Mouse (Mus musculus): ENCODE measurements around the gene Gm10392.
"Not testable (repeated sequence)": the region's sequence is repeated elsewhere in the genome, so short reads cannot be mapped to it uniquely, and the experiment has no call there.

The Gm10392 gene

DNA sequence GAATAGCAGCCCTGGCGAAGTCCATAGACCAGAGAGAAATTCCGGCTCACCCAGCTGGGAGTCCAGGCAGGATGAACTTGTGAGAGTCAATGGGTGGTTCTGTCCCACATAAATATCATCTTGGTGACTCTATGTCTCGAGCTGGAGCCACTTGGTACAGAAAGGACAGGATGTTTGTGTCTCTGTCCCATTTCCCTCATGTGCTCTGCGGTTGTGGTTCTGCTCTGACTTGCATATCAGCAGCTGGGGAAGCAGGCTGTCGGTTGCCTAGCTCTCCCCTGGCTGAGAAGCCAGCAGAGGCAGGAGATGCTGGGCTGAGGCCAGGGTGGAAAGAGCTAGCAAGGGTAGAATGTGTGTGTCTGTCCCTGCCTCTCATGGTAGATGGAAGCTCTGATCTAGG, at the start of gene Gm10392:
Gene Gm10392 (minus strand): TSS at position 156 of the 400 bp plus-strand sequence.
- in situ Hi-C loops (cut with MboI, MseI) = no loop called here

GRCm38 (mm10) chr11:77545261-77545660, 26.3 kb upstream of the Gm10392 start:
- in situ Hi-C loops (cut with MboI, MseI) = no loop called here

- in situ Hi-C loops (cut with MboI, MseI) = no loop called here
Observed at GRCm38 (mm10) chr11:77532202-77532846, 13.3 kb upstream of the Gm10392 start.

GRCm38 (mm10) chr11:77530862-77531261, 11.9 kb upstream of the Gm10392 start:
- in situ Hi-C loops (cut with MboI, MseI) = no loop called here

DNA sequence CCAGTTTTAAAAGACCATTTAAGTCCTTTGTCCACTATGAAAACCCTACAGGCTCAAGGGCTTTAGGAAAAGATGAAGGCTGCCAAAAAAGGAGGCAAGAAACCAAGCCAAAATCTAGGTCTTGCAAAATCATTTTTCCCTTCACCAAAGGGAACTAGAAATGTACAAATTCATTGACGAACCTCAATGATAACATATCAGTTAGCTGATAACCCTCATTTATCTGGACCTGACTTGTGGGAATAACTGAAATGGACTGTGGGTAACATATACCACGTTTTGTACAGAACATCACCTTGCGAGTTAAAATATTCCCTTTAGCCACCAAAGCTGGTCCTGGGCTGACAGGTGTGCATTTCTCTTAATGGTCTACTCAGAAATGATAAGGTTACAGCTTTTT, 10.6 kb upstream of the Gm10392 start:
- in situ Hi-C loops (cut with MboI, MseI) = no loop called here

- in situ Hi-C loops (cut with MboI, MseI) = not testable (repeated sequence)
Observed at GRCm38 (mm10) chr11:77528420-77528819, 9.4 kb upstream of the Gm10392 start.

DNA sequence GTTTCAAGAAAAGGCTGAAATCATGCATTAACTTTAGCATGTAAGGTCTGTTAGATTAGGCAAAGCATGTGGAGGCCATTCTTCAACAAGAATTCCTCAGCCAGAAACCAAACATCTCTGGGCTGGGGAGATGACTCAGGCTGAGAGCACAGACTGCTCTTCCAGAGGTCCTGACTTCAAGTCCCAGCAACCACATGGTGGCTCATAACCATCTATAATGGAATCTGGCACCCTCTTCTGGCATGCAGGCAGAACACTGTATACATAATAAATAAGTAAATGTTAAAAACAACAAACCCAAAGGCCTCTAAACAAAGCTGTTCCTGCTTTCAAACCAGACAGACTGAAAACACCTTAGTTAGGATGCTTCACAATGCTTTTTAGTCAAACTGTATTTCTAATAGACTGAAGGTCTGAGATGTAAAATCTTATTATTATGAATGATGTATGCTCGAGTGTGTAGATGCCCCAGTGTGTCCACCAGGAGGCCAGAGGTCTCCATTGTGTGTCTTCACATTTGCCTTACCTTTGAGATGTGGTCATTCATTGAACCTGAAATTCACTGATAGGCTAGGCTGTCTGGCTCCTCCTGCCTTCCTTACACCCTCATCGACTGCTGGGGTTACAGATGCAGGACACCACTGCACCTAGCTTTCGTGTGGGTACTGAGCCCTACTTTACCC, 6.9 kb upstream of the Gm10392 start:
- in situ Hi-C loops (cut with MboI, MseI) = no loop called here

- in situ Hi-C loops (cut with MboI, MseI) = loop anchor here (5.0 kb wide), 1 partner anchor 91 kb away; no protein-coding TSS in a partner anchor
Observed at GRCm38 (mm10) chr11:77520601-77521529, 1.9 kb upstream of the Gm10392 start.

DNA sequence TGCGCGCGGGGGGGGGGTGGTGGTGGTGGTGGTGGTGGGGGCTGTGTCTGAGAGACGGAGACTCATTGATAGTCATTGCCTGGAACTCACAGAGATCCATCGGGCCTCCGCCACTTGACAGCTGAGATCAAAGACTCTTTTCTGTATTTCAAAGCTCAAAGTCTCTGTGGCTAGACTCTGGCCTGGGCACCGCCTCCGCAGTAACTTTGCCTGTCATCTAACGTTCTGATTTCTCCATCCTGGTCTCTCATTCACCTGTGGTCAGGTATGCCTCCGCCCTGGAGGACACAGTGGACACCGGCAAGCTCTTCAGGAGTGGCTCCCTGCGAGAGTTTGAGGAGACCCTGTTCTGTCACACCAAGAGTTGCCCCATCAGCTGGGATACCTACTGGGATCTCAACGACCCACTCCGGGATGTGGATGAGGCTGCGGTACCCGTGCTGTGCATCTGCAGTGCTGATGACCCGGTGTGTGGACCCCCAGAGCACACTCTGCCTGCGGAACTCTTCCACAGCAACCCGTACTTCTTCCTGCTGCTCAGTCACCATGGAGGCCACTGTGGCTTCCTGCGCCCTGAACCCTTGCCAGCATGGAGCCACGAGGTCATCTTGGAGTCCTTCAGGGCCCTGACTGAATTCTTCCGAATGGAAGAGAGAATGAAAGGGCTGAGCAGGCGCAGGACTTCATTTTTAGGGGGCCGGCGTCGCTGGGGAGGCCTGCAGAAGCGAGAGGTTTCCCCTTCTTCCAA, 773 bp downstream of the Gm10392 start:
- in situ Hi-C loops (cut with MboI, MseI) = no loop called here

DNA sequence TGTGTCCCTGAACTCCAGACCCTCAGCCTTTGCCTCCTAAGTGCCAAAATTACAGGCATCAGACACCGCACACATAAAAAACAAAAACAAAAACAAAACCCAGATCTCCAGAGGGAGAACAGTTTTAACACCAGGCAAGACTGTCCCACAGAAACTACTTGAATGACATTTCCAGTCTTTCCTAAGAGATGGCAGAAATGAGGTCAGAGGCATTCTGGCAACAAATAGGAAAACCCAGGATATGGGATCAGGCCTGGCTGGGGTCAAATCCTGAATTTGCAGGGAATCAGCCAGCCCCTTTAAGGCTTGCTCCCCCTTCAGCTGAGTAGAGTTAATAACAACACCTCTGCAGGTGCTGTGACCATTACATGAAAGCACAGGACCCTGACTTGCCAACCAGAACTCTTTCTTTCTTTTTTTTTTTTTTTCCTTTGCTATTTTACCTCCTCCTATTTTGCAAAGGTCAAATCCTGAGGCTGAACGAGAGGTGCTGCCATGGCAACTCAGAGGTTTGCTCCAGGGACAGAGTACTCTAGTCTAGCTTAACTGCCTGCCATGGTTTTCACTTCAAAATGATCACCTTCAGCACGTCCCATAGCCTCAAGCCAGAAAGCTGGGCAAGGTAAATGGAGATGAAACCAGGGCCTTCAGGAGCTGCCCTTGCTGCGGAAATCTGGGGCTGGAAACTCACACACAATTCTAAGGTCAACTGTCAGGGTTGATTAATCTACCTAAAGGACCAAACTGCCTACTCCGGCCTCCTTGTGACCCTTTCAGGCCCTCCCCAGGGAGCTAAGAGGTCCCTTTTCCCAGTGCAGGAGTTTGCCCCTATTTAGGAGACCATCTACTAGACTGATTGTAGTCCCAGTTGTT, 2.2 kb downstream of the Gm10392 start:
- in situ Hi-C loops (cut with MboI, MseI) = no loop called here

DNA sequence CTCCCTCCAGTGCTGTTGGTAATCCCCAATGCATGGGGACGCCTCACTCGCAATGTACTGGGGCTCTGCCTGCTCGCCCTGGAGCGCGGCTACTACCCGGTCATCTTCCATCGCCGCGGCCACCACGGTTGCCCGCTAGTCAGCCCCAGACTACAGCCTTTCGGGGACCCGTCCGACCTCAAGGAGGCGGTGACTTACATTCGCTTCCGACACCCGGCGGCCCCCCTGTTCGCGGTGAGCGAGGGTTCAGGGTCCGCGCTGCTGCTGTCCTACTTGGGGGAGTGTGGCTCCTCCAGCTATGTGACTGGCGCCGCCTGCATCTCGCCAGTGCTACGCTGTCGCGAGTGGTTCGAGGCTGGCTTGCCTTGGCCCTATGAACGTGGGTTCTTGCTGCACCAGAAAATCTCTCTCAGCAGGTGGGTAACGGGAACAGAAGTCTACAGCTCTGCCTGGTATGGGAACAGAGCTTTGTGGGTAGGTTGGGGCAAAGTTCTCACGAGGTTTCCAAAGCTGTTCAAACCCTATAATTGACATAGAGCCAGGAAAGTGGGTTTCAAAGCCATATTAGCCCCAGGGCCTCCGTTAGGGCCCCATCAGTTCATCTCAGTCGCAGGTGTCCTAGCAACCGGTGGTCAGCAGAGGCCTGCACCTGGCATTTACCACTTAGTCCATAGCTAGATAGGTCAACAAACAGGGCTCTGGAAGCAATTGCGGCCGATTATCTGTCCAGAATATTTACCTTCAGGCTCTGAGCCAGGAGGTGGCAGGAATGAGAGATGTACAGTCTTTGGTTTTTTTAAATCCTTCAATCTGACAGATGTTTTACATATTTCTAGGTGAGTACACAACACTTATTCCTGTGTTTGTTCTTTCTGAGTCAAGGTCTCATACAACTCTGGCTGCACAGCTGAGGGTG, 3.1 kb downstream of the Gm10392 start, which contains the start of gene Trp53i13:
Gene Trp53i13 (minus strand): TSS at position 344 of the 916 bp plus-strand sequence.
- in situ Hi-C loops (cut with MboI, MseI) = no loop called here

DNA sequence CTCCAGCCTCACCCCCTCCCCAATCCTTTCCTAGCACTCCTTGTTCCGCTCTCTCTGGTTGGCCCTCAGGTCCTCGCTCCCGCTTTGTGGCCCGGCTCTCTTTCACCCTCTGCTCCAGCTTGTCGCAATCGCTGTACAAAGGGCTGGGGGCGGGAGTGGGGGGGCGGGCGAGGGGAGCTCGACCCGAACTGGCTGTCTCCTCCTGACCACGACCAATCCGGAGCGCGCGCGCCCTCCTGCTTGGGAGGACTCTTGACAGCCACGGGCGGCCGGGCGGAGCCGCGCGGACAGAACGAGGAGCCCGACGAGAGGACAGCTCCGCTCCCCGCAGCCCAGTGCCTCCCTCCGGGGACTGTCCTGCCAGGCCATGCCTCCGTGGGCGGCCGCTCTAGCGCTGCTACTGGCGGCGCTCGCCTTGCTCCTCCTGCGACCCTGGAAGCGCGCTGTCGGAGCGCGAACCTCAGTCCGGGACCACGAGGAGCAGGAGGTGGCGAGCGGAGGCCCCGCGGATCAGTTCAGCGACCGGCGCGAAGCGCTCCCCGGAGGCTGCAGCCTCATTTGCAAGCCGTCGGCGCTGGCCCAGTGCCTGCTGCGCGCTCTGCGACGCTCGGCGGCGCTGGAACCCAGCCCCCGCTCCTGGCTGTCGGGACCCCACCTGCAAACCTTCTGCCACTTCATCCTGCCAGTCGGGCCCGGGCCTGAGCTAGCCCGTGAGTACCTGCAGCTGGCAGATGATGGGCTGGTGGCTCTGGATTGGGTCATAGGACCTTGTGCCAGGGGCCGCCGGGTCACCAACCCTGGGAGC, 4.0 kb downstream of the Gm10392 start, which contains the start of gene Abhd15:
Gene Abhd15 (plus strand): TSS at position 290 of the 805 bp plus-strand sequence.
- in situ Hi-C loops (cut with MboI, MseI) = no loop called here

GRCm38 (mm10) chr11:77514281-77514831, 4.6 kb downstream of the Gm10392 start:
- in situ Hi-C loops (cut with MboI, MseI) = no loop called here

DNA sequence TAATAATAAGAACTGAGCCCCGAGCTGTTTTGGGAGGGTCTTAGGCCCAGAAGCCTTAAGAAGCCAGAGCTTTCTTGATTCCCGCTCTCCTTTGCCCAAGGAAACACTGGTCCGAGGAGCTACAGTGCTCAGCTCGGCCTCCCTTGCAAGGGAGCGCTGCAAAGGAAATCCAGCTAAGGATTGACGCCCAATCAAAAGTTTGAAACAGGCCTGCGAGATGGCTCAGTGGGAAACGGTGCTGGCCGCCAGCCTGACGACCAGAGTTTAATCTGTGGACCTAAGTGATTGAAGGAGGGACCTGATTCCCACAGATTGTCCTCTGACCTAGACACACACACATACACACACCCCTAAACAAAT, 5.2 kb downstream of the Gm10392 start:
- in situ Hi-C loops (cut with MboI, MseI) = no loop called here

- in situ Hi-C loops (cut with MboI, MseI) = no loop called here
Observed at GRCm38 (mm10) chr11:77512891-77513810, 5.8 kb downstream of the Gm10392 start.

- in situ Hi-C loops (cut with MboI, MseI) = no loop called here
Observed at GRCm38 (mm10) chr11:77511336-77511735, 7.7 kb downstream of the Gm10392 start.
